Mouse (Mus musculus): Measurements from ENCODE around the gene Gpr183.

Gene Gpr183

GRCm38 (mm10) chr14:121964990-121965389, at the start of gene Gpr183:
Gene Gpr183 (minus strand): TSS chr14:121965195.
- DNase-seq (ENCODE audit: low spot score): no peak

- DNase-seq (ENCODE audit: low spot score): no peak
Observed at GRCm38 (mm10) chr14:122013417-122013951, 48.5 kb upstream of the Gpr183 start.

GRCm38 (mm10) chr14:122012814-122013213, 47.8 kb upstream of the Gpr183 start:
- DNase-seq (ENCODE audit: low spot score): no peak

GRCm38 (mm10) chr14:122012193-122012592, 47.2 kb upstream of the Gpr183 start:
- no peak for DNase-seq (ENCODE audit: low spot score)

- no peak for DNase-seq (ENCODE audit: low spot score)
Observed at GRCm38 (mm10) chr14:122011768-122012167, 46.8 kb upstream of the Gpr183 start.

GRCm38 (mm10) chr14:122010301-122010700, 45.3 kb upstream of the Gpr183 start:
- no peak for DNase-seq (ENCODE audit: low spot score)

GRCm38 (mm10) chr14:122009502-122009901, 44.5 kb upstream of the Gpr183 start:
- DNase-seq (ENCODE audit: low spot score): no peak

- no peak for DNase-seq (ENCODE audit: low spot score)
Observed at GRCm38 (mm10) chr14:122008261-122008660, 43.3 kb upstream of the Gpr183 start.

- DNase-seq (ENCODE audit: low spot score): no peak
Observed at GRCm38 (mm10) chr14:122003812-122004211, 38.8 kb upstream of the Gpr183 start.

GRCm38 (mm10) chr14:122002224-122002623, 37.2 kb upstream of the Gpr183 start:
- no peak for DNase-seq (ENCODE audit: low spot score)

- no peak for DNase-seq (ENCODE audit: low spot score)
Observed at GRCm38 (mm10) chr14:122000346-122001105, 35.5 kb upstream of the Gpr183 start.

- DNase-seq (ENCODE audit: low spot score): no peak
Observed at GRCm38 (mm10) chr14:121999455-121999854, 34.5 kb upstream of the Gpr183 start.

- DNase-seq (ENCODE audit: low spot score): no peak
Observed at GRCm38 (mm10) chr14:121996786-121997185, 31.8 kb upstream of the Gpr183 start.

GRCm38 (mm10) chr14:121995557-121995870, 30.5 kb upstream of the Gpr183 start:
- DNase-seq (ENCODE audit: low spot score): no peak

- DNase-seq (ENCODE audit: low spot score): no peak
Observed at GRCm38 (mm10) chr14:121994846-121995556, 30.0 kb upstream of the Gpr183 start.

- DNase-seq (ENCODE audit: low spot score): no peak
Observed at GRCm38 (mm10) chr14:121994171-121994700, 29.2 kb upstream of the Gpr183 start.

- DNase-seq (ENCODE audit: low spot score): no peak
Observed at GRCm38 (mm10) chr14:121993616-121994015, 28.6 kb upstream of the Gpr183 start.

GRCm38 (mm10) chr14:121992395-121993280, 27.6 kb upstream of the Gpr183 start:
- DNase-seq (ENCODE audit: low spot score): no peak

GRCm38 (mm10) chr14:121991921-121992320, 26.9 kb upstream of the Gpr183 start:
- no peak for DNase-seq (ENCODE audit: low spot score)

- no peak for DNase-seq (ENCODE audit: low spot score)
Observed at GRCm38 (mm10) chr14:121990897-121991296, 25.9 kb upstream of the Gpr183 start.

GRCm38 (mm10) chr14:121989869-121990268, 24.9 kb upstream of the Gpr183 start:
- DNase-seq (ENCODE audit: low spot score): no peak

- no peak for DNase-seq (ENCODE audit: low spot score)
Observed at GRCm38 (mm10) chr14:121989331-121989730, 24.3 kb upstream of the Gpr183 start.
